Mouse (Mus musculus): ENCODE data around the gene Phospho2. TPM values are rescaled to one million over a fixed set of nuclear protein-coding genes. Genes with fewer than 3 reads are reported as not detected.

Phospho2 gene
- total RNA-seq (2014; rRNA removed) (14.3 and 19.8 TPM in 2 replicates), polyA plus RNA-seq (2015; fragmentation: Nextera tagmentation; extraction: Ambion mirVana) (27.6 and 29.7 TPM in 2 replicates)

- TF ChIP-seq CTCF (IDR thresholded peaks at IDR 0.05; ENCODE audit: low read depth), result no peak
- H3K4me2 ChIP-seq (ENCODE audit: low read depth, low read length), result peak within 1 kb of the TSS; percentile 80
- peaks cover 9% of the 10 kb centered on the region; the same call in 1 of the 2 replicates for H3K36me3 ChIP-seq (ENCODE audit: insufficient read depth, low read length)
- 2% methylated on average over 48 of the region's 48 CpGs for WGBS
- peak; percentile 100 for DNase-seq (ENCODE audit: low spot score)
- no peaks in the 10 kb centered on the region for H3K27me3 ChIP-seq (ENCODE audit: insufficient read depth, low read length)
- peaks cover 4% of the 10 kb centered on the region; the same call in 1 of the 2 replicates for H3K4me1 ChIP-seq (ENCODE audit: insufficient read depth, low read length)
- H3K9me3 ChIP-seq (ENCODE audit: low read length), result no peaks in the 10 kb centered on the region
- peak within 1 kb of the TSS; percentile 64 for H3K9ac ChIP-seq (replicated peaks; ENCODE audit: low read length)
- H3K27ac ChIP-seq, result peak within 1 kb of the TSS; percentile 91
- peak; percentile 98 for ATAC-seq
- peak within 1 kb of the TSS; percentile 72 for H3K4me3 ChIP-seq (ENCODE audit: low read length)
Observed at GRCm38 (mm10) chr2:69789429-69790069, at the start of gene Phospho2, which contains the start of gene Ccdc173. Gene Phospho2 (plus strand): TSS chr2:69789623. Gene Ccdc173 (minus strand): TSS chr2:69789575.

- no peaks in the 10 kb centered on the region for H3K27me3 ChIP-seq (ENCODE audit: insufficient read depth, low read length)
- no peaks in the 10 kb centered on the region for H3K4me1 ChIP-seq (ENCODE audit: insufficient read depth, low read length)
- TF ChIP-seq CTCF (IDR thresholded peaks at IDR 0.05; ENCODE audit: low read depth), result peak; percentile 42; the same call in 1 of the 2 replicates
- H3K36me3 ChIP-seq (ENCODE audit: insufficient read depth, low read length), result peaks cover 13% of the 10 kb centered on the region
- H3K4me2 ChIP-seq (ENCODE audit: low read depth, low read length), result no peak overlapping the region
- DNase-seq (ENCODE audit: low spot score), result no peak
- no peak overlapping the region for H3K4me3 ChIP-seq (ENCODE audit: low read length)
- H3K9me3 ChIP-seq (ENCODE audit: low read length), result no peaks in the 10 kb centered on the region
- no peak overlapping the region for H3K9ac ChIP-seq (replicated peaks; ENCODE audit: low read length)
- WGBS, result 86% methylated on average over 1 of the region's 1 CpGs
- no peak overlapping the region for H3K27ac ChIP-seq
- no peak for ATAC-seq
Observed at GRCm38 (mm10) chr2:69745091-69745490, 44.3 kb upstream of the Phospho2 start.

- ATAC-seq, result peak; percentile 64; the same call in 1 of the 2 replicates
- WGBS, result 17% methylated on average over 5 of the region's 5 CpGs
Observed at GRCm38 (mm10) chr2:69760980-69761379, 28.4 kb upstream of the Phospho2 start.

GRCm38 (mm10) chr2:69763340-69763739 is 26.1 kb upstream of the Phospho2 start:
- no peak overlapping the region for H3K4me3 ChIP-seq (ENCODE audit: low read length)
- H3K4me1 ChIP-seq (ENCODE audit: insufficient read depth, low read length), result no peaks in the 10 kb centered on the region
- no peak for TF ChIP-seq CTCF (IDR thresholded peaks at IDR 0.05; ENCODE audit: low read depth)
- ATAC-seq (no peak), DNase-seq (ENCODE audit: low spot score) (no peak)
- no peak overlapping the region for H3K9ac ChIP-seq (replicated peaks; ENCODE audit: low read length)
- H3K27ac ChIP-seq, result no peak overlapping the region
- H3K4me2 ChIP-seq (ENCODE audit: low read depth, low read length), result no peak overlapping the region
- WGBS, result 86% methylated on average over 4 of the region's 4 CpGs
- H3K36me3 ChIP-seq (ENCODE audit: insufficient read depth, low read length), result no peaks in the 10 kb centered on the region
- H3K27me3 ChIP-seq (ENCODE audit: insufficient read depth, low read length), result no peaks in the 10 kb centered on the region
- no peaks in the 10 kb centered on the region for H3K9me3 ChIP-seq (ENCODE audit: low read length)

More at GRCm38 (mm10) chr2:69760980-69761379, 28.4 kb upstream of the Phospho2 start:
- DNase-seq (ENCODE audit: low spot score), result peak; percentile 31
- TF ChIP-seq CTCF (IDR thresholded peaks at IDR 0.05; ENCODE audit: low read depth), result no peak
- no peaks in the 10 kb centered on the region for H3K4me1 ChIP-seq (ENCODE audit: insufficient read depth, low read length)
- H3K27ac ChIP-seq, result no peak overlapping the region; the same call in 1 of the 2 replicates
- H3K36me3 ChIP-seq (ENCODE audit: insufficient read depth, low read length), result no peaks in the 10 kb centered on the region
- H3K4me2 ChIP-seq (ENCODE audit: low read depth, low read length), result no peak overlapping the region
- no peak overlapping the region for H3K4me3 ChIP-seq (ENCODE audit: low read length)
- no peaks in the 10 kb centered on the region for H3K9me3 ChIP-seq (ENCODE audit: low read length)
- no peak overlapping the region for H3K9ac ChIP-seq (replicated peaks; ENCODE audit: low read length)
- no peaks in the 10 kb centered on the region for H3K27me3 ChIP-seq (ENCODE audit: insufficient read depth, low read length)

- DNase-seq (ENCODE audit: low spot score) (no peak), ATAC-seq (no peak)
- Histone ChIP-seq H3K27me3 (ENCODE audit: insufficient read depth, low read length) (no peaks in the 10 kb centered on the region), H3K4me2 (ENCODE audit: low read depth, low read length) (no peak overlapping the region), H3K4me3 (ENCODE audit: low read length) (no peak overlapping the region), H3K9ac (replicated peaks; ENCODE audit: low read length) (no peak overlapping the region), H3K36me3 (ENCODE audit: insufficient read depth, low read length) (no peaks in the 10 kb centered on the region), H3K4me1 (ENCODE audit: insufficient read depth, low read length) (no peaks in the 10 kb centered on the region), H3K27ac (no peak overlapping the region), H3K9me3 (ENCODE audit: low read length) (no peaks in the 10 kb centered on the region)
- TF ChIP-seq CTCF (IDR thresholded peaks at IDR 0.05; ENCODE audit: low read depth), result no peak
- 69% methylated on average over 1 of the region's 1 CpGs for WGBS
Observed at GRCm38 (mm10) chr2:69764716-69765115, 24.7 kb upstream of the Phospho2 start.

GRCm38 (mm10) chr2:69773331-69773730 is 16.1 kb upstream of the Phospho2 start:
- no peaks in the 10 kb centered on the region for H3K4me1 ChIP-seq (ENCODE audit: insufficient read depth, low read length)
- no peak overlapping the region for H3K4me2 ChIP-seq (ENCODE audit: low read depth, low read length)
- H3K27me3 ChIP-seq (ENCODE audit: insufficient read depth, low read length), result no peaks in the 10 kb centered on the region
- H3K9me3 ChIP-seq (ENCODE audit: low read length), result no peaks in the 10 kb centered on the region
- no peak for TF ChIP-seq CTCF (IDR thresholded peaks at IDR 0.05; ENCODE audit: low read depth)
- 98% methylated on average over 3 of the region's 3 CpGs for WGBS
- no peaks in the 10 kb centered on the region; the same call in 1 of the 2 replicates for H3K36me3 ChIP-seq (ENCODE audit: insufficient read depth, low read length)
- ATAC-seq, result no peak
- no peak overlapping the region for H3K27ac ChIP-seq
- no peak overlapping the region for H3K9ac ChIP-seq (replicated peaks; ENCODE audit: low read length)
- no peak for DNase-seq (ENCODE audit: low spot score)
- no peak overlapping the region for H3K4me3 ChIP-seq (ENCODE audit: low read length)

Data from hindbrain, postnatal 0 days (tissue).